Mouse (Mus musculus) layer of hippocampus, adult 2 months (tissue): ENCODE data around the gene Ppa1. TPM values are rescaled to one million over a fixed set of nuclear protein-coding genes. Genes with fewer than 3 reads are reported as not detected.

Experiments
- DNase-seq, 2 experiments: peaks; one replicate each; pipeline ENCODE4 v3.0.0; 2022; ENCODE audit warnings: low spot score in 2 of 2
- H3K27ac ChIP-seq: fragments of 200-600 bp; 2 replicates; pipeline ENCODE4 v1.8.1; 2022
- H3K4me3 ChIP-seq: fragments of 200-600 bp; 2 replicates; pipeline ENCODE4 v1.8.1; 2022; ENCODE audit warnings: mild to moderate bottlenecking
- CTCF ChIP-seq: fragments of 200-600 bp; conservative IDR thresholded peaks from 2 replicates; pipeline ENCODE4 v1.8.1; 2022; ENCODE audit warnings: antibody characterized with exemption, mild to moderate bottlenecking, moderate library complexity
- total RNA-seq, 2 experiments: library from RNA; stranded (reverse); gene quantifications; 2 replicates each; pipeline ENCODE4 v1.2.3; 2021

The Ppa1 gene
- total RNA-seq, 2 experiments from 2014 or later: 96.5 to 98.5 TPM

DNA sequence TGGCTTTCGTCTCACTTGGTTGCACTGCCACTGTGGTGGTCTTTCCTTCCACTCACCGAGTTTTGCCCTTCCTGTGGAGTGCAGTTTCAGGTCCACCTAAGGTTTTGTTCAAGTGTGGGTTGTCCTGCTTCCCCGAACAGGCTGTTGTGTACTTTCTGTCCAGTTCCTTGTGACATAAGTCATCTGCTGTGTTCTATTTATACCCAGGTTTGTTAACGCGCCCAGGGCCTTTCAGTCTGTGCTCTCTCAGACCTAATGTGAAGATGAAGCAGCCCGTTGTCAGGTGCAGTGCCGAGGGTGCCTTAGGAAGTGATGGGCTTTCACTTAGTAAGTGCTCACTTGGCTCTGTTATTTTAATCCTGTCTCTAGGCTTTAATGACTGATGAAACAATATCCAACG, 41.1 kb downstream of the Ppa1 start:
- no peak for TF ChIP-seq CTCF
- DNase-seq: no peak
- Histone ChIP-seq H3K4me3 (no peak overlapping the region), H3K27ac (no peak overlapping the region)

DNA sequence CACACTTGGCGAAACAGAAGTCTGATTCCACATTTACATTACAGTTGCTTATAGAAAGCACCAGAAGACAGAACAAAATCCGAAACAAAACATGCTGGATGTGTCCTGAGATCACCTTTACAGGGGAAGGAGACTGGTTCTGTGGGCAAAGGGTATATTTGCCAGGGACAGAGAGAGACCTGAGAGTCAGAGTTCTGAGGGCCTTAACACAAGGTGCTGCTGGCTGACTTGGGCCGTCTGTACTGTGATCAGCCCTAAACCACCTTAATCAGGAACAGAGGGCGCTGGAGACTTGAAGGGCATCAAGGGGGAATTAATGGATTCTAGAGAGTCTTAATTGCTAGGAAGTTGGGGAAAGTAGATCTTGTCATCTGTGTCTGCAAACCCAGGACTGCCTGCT, 45.2 kb downstream of the Ppa1 start:
- Histone ChIP-seq H3K4me3 (no peak overlapping the region), H3K27ac (no peak overlapping the region)
- TF ChIP-seq CTCF: no peak
- DNase-seq: no peak

DNA sequence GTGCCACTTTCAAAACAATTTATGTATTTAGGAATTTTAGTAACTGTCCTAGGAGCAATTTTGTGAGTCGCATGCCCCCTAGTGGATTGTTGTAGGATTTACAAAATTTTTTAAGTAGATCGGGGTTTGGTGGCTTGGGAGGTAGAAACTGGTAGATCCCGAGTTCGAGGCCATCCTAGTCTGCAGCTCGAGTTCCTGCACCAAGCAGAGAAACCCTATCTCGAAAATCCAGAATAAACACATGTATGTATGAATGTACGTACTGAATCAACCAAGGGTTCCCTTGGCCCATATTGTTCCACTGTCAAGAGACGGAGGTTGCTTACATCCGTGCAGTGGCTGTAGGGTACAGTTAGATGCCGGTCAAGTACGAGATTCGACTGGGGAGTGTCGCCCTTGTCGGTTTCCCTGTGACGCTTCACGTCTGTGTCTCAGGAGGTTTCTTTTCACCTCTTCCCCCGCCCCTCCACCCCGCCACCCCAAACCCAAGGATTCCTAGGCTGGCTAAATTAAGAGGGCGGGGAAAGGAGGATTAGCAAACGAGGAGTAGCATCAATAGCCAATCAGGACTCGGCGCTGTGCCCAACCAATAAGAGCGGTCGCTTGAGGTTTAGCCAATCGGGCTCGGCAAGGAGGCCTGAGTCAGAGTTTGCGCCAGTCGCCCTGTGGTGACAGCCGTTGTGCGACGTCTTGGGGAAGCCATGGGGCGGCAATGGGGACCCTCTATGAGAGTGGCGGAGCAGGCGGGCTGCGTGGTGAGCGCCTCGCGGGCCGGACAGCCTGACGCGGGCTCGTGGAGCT, 46.7 kb downstream of the Ppa1 start, which contains the start of gene Tysnd1:
Gene Tysnd1, plus strand, starts transcription at position 645 of the 801 bp plus-strand sequence.
- peak within 1 kb of the TSS; percentile 87 for H3K27ac ChIP-seq

DNA sequence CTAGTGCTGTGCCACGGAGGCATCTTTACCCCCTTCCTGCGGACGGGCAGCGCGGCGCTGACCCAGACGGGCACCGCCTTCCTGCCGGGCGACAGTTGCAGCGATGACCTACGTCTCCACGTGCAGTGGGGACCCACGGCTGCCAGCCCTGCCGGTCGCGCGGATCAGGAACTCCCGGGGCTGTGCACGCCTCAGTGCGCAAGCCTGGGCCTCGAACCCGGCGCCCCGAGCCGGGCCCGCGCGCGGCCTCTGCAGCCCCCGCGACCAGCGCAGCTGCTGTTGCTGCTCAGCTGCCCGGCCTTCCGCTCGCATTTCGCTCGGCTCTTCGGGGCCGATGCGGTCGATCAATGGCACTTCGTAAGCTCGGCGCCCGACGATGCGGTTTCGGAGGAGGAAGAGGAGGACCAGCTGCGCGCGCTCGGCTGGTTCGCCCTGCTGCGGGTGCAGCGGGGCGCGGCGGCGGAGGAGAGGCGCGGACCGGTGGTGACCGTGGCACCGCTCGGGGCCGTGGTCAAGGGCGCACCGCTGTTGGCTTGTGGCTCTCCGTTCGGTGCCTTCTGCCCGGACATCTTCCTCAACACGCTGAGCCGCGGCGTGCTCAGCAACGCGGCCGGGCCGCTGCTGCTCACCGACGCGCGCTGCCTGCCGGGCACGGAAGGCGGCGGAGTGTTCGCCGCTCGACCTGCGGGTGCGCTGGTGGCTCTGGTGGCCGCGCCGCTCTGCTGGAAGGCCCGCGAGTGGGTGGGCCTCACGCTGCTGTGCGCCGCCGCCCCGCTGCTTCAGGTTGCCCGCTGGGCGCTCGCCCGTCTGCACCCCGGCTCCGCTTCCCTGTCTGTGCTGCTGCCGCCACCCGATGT, 47.6 kb downstream of the Ppa1 start:
- Histone ChIP-seq H3K27ac (peak overlapping the region; percentile 87), H3K4me3 (peak overlapping the region; percentile 70)
- no peak for DNase-seq
- no peak for TF ChIP-seq CTCF

More for the DNA sequence above, 46.7 kb downstream of the Ppa1 start, which contains the start of gene Tysnd1:
- H3K4me3 ChIP-seq: peak within 1 kb of the TSS; percentile 70
- TF ChIP-seq CTCF: peak; percentile 76
- peak; percentile 96 to 97 for DNase-seq

DNA sequence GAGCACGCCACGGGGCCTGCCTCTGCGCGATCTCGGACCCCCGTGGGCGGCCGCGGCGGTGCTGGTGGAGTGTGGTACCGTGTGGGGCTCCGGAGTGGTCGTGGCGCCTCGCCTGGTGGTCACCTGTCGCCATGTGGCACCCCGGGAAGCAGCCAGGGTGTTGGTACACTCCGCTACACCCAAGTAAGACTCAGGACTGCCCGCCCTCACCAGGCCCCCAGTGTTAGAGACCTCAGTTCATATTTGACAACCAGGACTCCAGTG, 48.1 kb downstream of the Ppa1 start:
- no peak for TF ChIP-seq CTCF
- peak overlapping the region; percentile 70 for H3K4me3 ChIP-seq
- no peak for DNase-seq
- H3K27ac ChIP-seq: peak overlapping the region; percentile 87; the same call in 1 of the 2 replicates

DNA sequence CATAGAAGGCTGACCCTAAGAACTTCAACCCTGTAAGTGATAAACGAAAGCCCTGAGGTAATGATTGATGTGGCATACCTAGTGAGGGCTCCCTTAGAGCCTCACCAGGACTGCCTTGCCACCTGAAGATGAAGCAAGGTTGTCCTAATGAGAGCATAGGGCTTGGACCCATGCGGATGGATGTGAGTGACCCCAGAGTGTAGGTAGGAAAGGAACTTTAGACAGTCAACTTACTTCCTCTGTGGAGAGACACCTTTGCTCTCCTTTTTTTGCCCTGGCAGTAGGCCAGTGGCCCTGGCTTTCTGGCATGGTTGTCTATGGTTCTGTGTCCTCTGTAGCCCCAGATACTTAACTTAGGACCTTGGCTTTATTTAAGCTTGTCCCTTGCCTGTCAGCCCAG, 48.7 kb downstream of the Ppa1 start:
- Histone ChIP-seq H3K4me3 (peak overlapping the region; percentile 70), H3K27ac (no peak overlapping the region)
- TF ChIP-seq CTCF: no peak
- no peak for DNase-seq

DNA sequence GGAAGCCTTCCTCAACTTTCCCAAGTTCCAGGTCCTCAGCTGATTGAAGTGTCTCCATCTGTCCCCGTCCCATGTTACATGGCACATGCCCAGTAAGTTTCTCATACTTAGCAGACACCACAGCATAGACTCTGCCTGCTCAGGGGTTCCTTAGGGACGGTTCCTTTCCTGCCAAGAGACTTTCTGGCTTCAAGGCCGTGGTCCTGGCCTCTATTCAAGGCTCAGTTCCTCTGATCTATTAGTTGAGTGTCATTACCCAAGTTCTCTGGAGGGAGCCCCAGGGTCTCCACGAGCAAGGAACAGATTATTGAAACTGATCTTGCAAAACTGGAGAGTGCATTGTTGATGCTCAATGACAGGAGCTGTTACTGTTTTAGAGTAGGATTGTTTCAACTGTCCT, 56.3 kb downstream of the Ppa1 start:
- TF ChIP-seq CTCF: no peak
- Histone ChIP-seq H3K4me3 (no peak overlapping the region), H3K27ac (no peak overlapping the region)
- DNase-seq: no peak

DNA sequence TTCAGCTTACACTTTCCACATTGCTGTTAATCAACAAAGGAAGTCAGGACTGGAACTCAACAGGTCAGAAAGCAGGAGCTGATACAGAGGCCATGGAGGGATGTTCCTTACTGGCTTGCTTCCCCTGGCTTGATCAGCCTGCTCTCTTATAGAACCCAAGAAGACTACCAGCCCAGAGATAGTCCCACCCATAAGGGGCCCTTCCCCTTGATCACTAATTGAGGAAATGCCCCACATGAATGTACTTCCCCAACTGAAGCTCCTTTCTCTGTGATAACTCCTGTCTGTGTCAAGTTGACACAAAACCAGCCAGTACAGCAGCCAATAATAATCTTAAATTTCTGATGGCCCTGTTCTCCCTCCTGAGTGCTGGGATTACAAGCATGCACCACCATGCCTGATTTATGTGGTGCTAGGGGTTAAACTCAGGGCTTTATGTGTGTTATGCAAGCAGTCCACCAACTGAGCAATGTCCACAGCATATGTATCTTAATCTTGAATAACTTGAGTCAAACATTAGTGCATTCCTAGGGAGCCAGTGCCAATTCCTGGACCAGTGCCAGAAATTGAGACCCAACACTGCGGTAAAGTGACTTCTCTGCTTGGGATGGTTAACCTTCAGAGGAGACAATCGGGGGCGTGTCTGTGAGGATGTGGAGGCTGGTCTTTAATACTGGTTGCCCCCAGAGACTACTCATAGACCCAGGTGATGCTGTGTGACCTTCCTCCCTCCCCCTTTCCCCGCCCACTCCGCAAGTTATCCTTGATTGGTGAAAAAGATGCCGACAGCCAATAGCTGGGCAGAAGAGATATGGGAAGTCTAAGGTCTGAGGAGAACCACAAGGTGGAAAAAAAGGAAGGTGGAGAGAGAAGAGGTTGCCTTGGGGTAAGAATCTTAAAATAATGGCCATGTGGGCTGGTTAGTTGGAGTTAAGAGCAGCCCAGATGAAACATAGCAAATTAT, 58.3 kb downstream of the Ppa1 start:
- no peak for DNase-seq
- TF ChIP-seq CTCF: no peak
- H3K27ac ChIP-seq: no peak overlapping the region
- H3K4me3 ChIP-seq: no peak overlapping the region

DNA sequence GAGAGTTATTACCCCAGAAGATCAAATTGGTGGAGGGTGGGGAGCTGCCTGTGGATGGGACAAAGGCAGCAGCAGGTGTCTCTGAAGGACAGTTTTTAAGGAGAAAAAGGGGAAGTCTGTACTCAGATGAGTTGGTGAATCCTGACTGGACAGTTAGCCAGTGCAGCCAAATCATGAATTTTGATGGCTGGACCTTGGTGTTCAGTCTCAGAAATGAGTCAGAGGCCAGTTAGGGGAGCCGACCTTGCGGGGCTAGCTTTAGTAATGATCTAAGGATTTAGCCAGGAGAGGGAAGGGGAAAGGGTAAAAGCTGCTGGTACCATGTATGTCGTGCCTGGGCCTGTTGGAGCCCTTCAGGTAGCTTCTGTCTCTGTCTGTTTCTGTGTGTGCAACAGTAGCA, 65.2 kb downstream of the Ppa1 start:
- Histone ChIP-seq H3K4me3 (no peak overlapping the region), H3K27ac (no peak overlapping the region)
- DNase-seq: no peak
- no peak for TF ChIP-seq CTCF

DNA sequence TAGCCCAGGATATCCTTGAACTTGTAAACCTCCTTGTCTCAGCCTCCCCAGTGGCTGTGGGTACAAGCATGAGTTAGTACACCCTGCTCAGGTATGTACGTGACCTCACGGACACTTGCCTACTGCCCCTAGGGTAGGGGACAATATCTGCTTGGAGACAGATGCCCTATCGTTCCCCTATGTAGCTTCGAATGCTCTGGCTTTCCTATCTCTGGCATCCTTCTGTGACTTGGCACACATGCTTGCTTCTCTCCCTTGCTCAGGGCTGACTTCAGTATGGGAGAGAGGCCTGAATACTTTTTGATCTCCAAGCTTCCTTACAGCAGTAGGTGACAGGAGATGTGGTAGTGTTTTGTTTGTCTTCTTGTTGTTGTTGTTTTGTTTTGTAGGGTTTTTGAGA, 65.8 kb downstream of the Ppa1 start:
- no peak overlapping the region for H3K4me3 ChIP-seq
- H3K27ac ChIP-seq: no peak overlapping the region
- no peak for TF ChIP-seq CTCF
- no peak for DNase-seq

DNA sequence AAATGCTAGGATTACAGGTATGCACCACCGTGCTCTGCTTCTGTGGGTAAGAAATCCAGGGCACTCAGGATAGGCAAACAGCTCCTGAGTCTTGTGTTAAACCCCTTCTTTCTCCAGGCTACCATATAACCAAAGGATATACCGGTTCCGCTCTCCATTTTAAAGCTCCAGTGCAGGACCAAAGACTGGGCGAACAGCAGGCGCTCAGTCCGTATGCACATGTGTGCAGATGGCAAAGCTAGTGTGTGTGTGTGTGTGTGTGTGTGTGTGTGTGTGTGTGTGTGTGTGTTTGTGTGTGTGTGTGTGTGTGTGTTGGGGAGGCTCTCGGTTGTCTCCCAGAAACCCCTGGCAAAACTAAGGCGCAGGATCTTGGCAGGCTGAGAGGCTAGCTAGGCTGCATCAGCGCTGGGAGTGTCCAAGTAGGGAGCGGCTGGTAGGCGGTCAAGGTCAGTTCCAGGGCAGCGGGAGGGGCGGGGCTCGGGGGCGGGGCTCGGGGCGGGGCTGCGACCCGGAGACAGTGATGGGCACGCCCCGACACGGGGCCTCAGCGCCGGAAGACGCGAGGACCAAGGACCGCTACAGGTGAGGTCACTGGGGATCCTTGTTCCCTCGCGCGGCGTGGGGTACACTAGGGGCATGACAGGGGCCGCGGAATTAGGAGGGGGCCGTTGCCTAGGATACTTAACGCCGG, 66.6 kb downstream of the Ppa1 start, which contains the start of gene Aifm2:
Gene Aifm2, plus strand, starts transcription at position 493 of the 691 bp plus-strand sequence.
- peak within 1 kb of the TSS; percentile 66 for H3K4me3 ChIP-seq
- TF ChIP-seq CTCF: no peak
- H3K27ac ChIP-seq: peak within 1 kb of the TSS; percentile 67; the same call in 1 of the 2 replicates
- DNase-seq: no peak

DNA sequence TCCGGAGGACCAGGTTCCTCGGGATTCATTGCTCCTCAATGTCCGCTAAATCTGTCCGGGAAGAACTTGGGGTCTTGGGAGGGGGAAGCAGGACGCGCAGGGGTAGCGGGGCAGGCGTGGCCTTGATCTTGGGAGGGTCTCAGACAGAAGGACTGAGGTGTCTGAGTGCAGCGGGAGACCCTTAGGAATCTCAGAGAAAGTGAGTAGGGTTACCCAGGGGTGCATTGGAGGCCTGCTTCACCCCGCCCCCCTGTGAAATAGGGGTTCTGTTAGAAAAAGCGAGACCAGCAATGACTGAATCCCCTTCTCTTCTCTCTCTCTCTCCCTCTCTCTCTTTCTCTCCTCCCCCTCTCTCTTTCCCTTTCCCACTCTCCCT, 67.1 kb downstream of the Ppa1 start:
- Histone ChIP-seq H3K27ac (peak overlapping the region; percentile 67; the same call in 1 of the 2 replicates), H3K4me3 (peak overlapping the region; percentile 66)
- DNase-seq: no peak
- no peak for TF ChIP-seq CTCF
